ENCODE assay signal across 7 mouse cellular contexts in genomic region chr6:28214658-28215267, GRCm38 (mm10).
DNase-seq lines count a peak whose midpoint lies in the region; ATAC-seq and TF ChIP-seq lines count a peak whose summit lies in the region.

No protein-coding gene starts in this region.

- H3K9ac ChIP-seq in liver, adult 2 months (ENCODE audit: low read depth, low read length) = peak overlapping the region; percentile 82
- peak overlapping the region; percentile 57 for H3K9ac ChIP-seq in embryonic facial prominence, embryonic 12.5 days
- peak overlapping the region; percentile 84 for H3K9ac ChIP-seq in hindbrain, embryonic 14.5 days

- no peak overlapping the region for H3K27ac ChIP-seq in liver, adult 2 months (replicated peaks; ENCODE audit: insufficient read depth, low read depth, low read length)
- no peak overlapping the region for H3K27ac ChIP-seq in embryonic facial prominence, embryonic 12.5 days
- H3K27ac ChIP-seq in hindbrain, embryonic 14.5 days = peak overlapping the region; percentile 90

- ATAC-seq in embryonic facial prominence, embryonic 12.5 days (ENCODE audit: insufficient number of reproducible peaks, insufficient read depth, low FRiP score, low TSS enrichment) = no peak
- ATAC-seq in hindbrain, embryonic 14.5 days (ENCODE audit: low FRiP score) = peak; percentile 18
- ATAC-seq in monocyte, adult 5-6 weeks (replicated peaks; ENCODE audit: insufficient number of reproducible peaks, low FRiP score, low TSS enrichment, poor library complexity, severe bottlenecking) = 0 out of 2 replicates have a peak, but pooled peaks have one; percentile 27

- TF ChIP-seq CTCF in liver, adult 2 months (IDR thresholded peaks at IDR 0.05; ENCODE audit: low read depth, low read length) = no peak

- peaks cover 3% of the 10 kb centered on the region; the same call in 1 of the 2 replicates for H3K36me3 ChIP-seq in liver, adult 2 months (ENCODE audit: control insufficient read depth, insufficient read depth, low read length)
- H3K36me3 ChIP-seq in embryonic facial prominence, embryonic 12.5 days = no peaks in the 10 kb centered on the region
- H3K36me3 ChIP-seq in hindbrain, embryonic 14.5 days (replicated peaks; ENCODE audit: control insufficient read depth, insufficient read depth) = no peaks in the 10 kb centered on the region

- H3K9me3 ChIP-seq in embryonic facial prominence, embryonic 12.5 days = no peaks in the 10 kb centered on the region
- no peaks in the 10 kb centered on the region for H3K9me3 ChIP-seq in hindbrain, embryonic 14.5 days (ENCODE audit: control insufficient read depth, low read length)

- H3K4me2 ChIP-seq in embryonic facial prominence, embryonic 12.5 days (replicated peaks) = peak overlapping the region; percentile 69
- H3K4me2 ChIP-seq in hindbrain, embryonic 14.5 days (replicated peaks) = peak overlapping the region; percentile 70

- no peak for TF ChIP-seq POLR2A in liver, adult 2 months (IDR thresholded peaks at IDR 0.05; ENCODE audit: extremely low read depth, insufficient read depth, low read length)

- H3K79me2 ChIP-seq in liver, adult 2 months (ENCODE audit: control insufficient read depth, insufficient read depth, low read length) = no peaks in the 10 kb centered on the region

- H3K27me3 ChIP-seq in liver, adult 2 months (ENCODE audit: control insufficient read depth, insufficient read depth, low read length) = no peaks in the 10 kb centered on the region
- H3K27me3 ChIP-seq in embryonic facial prominence, embryonic 12.5 days = no peaks in the 10 kb centered on the region
- no peaks in the 10 kb centered on the region for H3K27me3 ChIP-seq in hindbrain, embryonic 14.5 days (ENCODE audit: control insufficient read depth, insufficient read depth, low read length)

- 66% methylated on average over 13 of the region's 13 CpGs for WGBS in liver, adult 2 months
- WGBS in embryonic facial prominence, embryonic 12.5 days = 26% methylated on average over 13 of the region's 13 CpGs
- WGBS in hindbrain, embryonic 14.5 days = 31% methylated on average over 13 of the region's 13 CpGs

- peak overlapping the region; percentile 86 for H3K4me3 ChIP-seq in liver, adult 2 months (ENCODE audit: insufficient read depth, low read depth, low read length)
- H3K4me3 ChIP-seq in embryonic facial prominence, embryonic 12.5 days = peak overlapping the region; percentile 61
- peak overlapping the region; percentile 64 for H3K4me3 ChIP-seq in hindbrain, embryonic 14.5 days (replicated peaks; ENCODE audit: low read length)

- no peaks in the 10 kb centered on the region for H3K4me1 ChIP-seq in liver, adult 2 months (ENCODE audit: control insufficient read depth, insufficient read depth, low read length)
- no peaks in the 10 kb centered on the region for H3K4me1 ChIP-seq in embryonic facial prominence, embryonic 12.5 days
- H3K4me1 ChIP-seq in hindbrain, embryonic 14.5 days (replicated peaks; ENCODE audit: control insufficient read depth, insufficient read depth, low read length) = no peaks in the 10 kb centered on the region

- no peak for DNase-seq in liver, adult 2 months (ENCODE audit: extremely low read depth, low read depth, low spot score)
- DNase-seq in liver = no peak
- peak; percentile 36 for DNase-seq in hindbrain, embryonic 14.5 days (ENCODE audit: low spot score)
- DNase-seq in gastrocnemius, adult 18-20 months (ENCODE audit: low spot score) = no peak
- DNase-seq in ovary, postnatal 10 days (ENCODE audit: low spot score) = no peak
